Mouse (Mus musculus) midbrain, postnatal 0 days (tissue): Measurements from ENCODE around the gene Exph5. TPM values are rescaled to one million over a fixed set of nuclear protein-coding genes. Genes with fewer than 3 reads are reported as not detected.

Experiments used
- ATAC-seq: fragments of 200-750 bp; cut with Nextera tagmentation; 2 replicates; pipeline ENCODE4 v1.8.0; 2017; ENCODE audit warnings: moderate number of reproducible peaks, mild to moderate bottlenecking, moderate TSS enrichment, moderate library complexity; ENCODE audit not compliant: low FRiP score
- DNase-seq: peaks from one replicate; pipeline ENCODE4 v3.0.0-alpha.2; 2015; ENCODE audit warnings: low spot score
- H3K27ac ChIP-seq: fragments of 300-500 bp; sonication (generic); 2 replicates; pipeline ENCODE4 v1.5.1; 2014; ENCODE audit warnings: low read depth, mild to moderate bottlenecking, low read length, mixed read lengths
- H3K27me3 ChIP-seq: fragments of 300-500 bp; sonication (generic); 2 replicates; pipeline ENCODE4 v1.6.1; 2014; ENCODE audit warnings: low read length, control low read depth, mixed read lengths; ENCODE audit not compliant: insufficient read depth
- H3K36me3 ChIP-seq: fragments of 300-500 bp; sonication (generic); 2 replicates; pipeline ENCODE4 v1.6.1; 2014; ENCODE audit warnings: low read length, control low read depth, mixed read lengths; ENCODE audit not compliant: insufficient read depth
- H3K4me1 ChIP-seq: fragments of 300-500 bp; sonication (generic); 2 replicates; pipeline ENCODE4 v1.6.1; 2014; ENCODE audit warnings: mild to moderate bottlenecking, control low read depth, antibody characterized with exemption, low read length, mixed read lengths; ENCODE audit not compliant: insufficient read depth
- H3K4me2 ChIP-seq: fragments of 300-500 bp; sonication (generic); 2 replicates; pipeline ENCODE4 v1.6.1; 2014; ENCODE audit warnings: low read depth, mild to moderate bottlenecking, low read length, mixed read lengths; ENCODE audit not compliant: poor library complexity, severe bottlenecking
- H3K4me3 ChIP-seq: fragments of 300-500 bp; sonication (generic); 2 replicates; pipeline ENCODE4 v1.5.1; 2014; ENCODE audit warnings: low read depth, mild to moderate bottlenecking, low read length, moderate library complexity
- H3K9ac ChIP-seq: fragments of 300-500 bp; sonication (generic); replicated peaks from 2 replicates; pipeline ENCODE4 v1.6.1; 2014; ENCODE audit warnings: mild to moderate bottlenecking, low read length, moderate library complexity, mixed read lengths; ENCODE audit not compliant: poor library complexity, severe bottlenecking
- H3K9me3 ChIP-seq: fragments of 300-500 bp; sonication (generic); 2 replicates; pipeline ENCODE4 v1.6.1; 2016; ENCODE audit warnings: low read length, control low read depth
- CTCF ChIP-seq: IDR thresholded peaks from 2 replicates; pipeline ENCODE4 v1.5.1; 2016; ENCODE audit warnings: antibody characterized with exemption, mild to moderate bottlenecking
- WGBS: fragments of 180-500 bp; shearing (Covaris S2); extraction: QIAGEN DNeasy Blood & Tissue Kit; methylation state at CpG from one replicate; pipeline ENCODE4 v1.1.7; 2014; 5-methylcytosine and 5-hydroxymethylcytosine counted together
- polyA plus RNA-seq: library from polyadenylated mRNA; unstranded; fragments of >200 nt; fragmentation: Nextera tagmentation; extraction: Ambion mirVana; gene quantifications from 2 replicates; pipeline ENCODE4 v1.2.1, GENCODE M21; 2015
- total RNA-seq: library from RNA; depleted of rRNA; stranded (reverse); fragments of >200 nt; gene quantifications from 2 replicates; pipeline ENCODE4 v1.2.3, GENCODE M21; 2014

Exph5 gene
- total and polyA plus RNA-seq, 2 experiments from 2014 or later, result 0.16 to 1.3 TPM

- 87% methylated on average over 3 of the region's 3 CpGs for WGBS
- no peaks in the 10 kb centered on the region for H3K36me3 ChIP-seq
These were observed 76.7 kb downstream of the Exph5 start for GRCm38 (mm10) chr9:53378171-53378570.

GRCm38 (mm10) chr9:53380595-53380994 is 79.1 kb downstream of the Exph5 start:
- Histone ChIP-seq H3K27ac (no peak overlapping the region), H3K9ac (no peak overlapping the region), H3K4me1 (no peaks in the 10 kb centered on the region), H3K4me2 (no peak overlapping the region), H3K4me3 (no peak overlapping the region), H3K36me3 (no peaks in the 10 kb centered on the region), H3K27me3 (no peaks in the 10 kb centered on the region), H3K9me3 (no peaks in the 10 kb centered on the region)
- no peak for TF ChIP-seq CTCF
- no peak for ATAC-seq
- no peak for DNase-seq
- 88% methylated on average over 2 of the region's 2 CpGs for WGBS

More at GRCm38 (mm10) chr9:53378171-53378570, 76.7 kb downstream of the Exph5 start:
- no peak for TF ChIP-seq CTCF
- Histone ChIP-seq H3K4me1 (no peaks in the 10 kb centered on the region), H3K27ac (no peak overlapping the region), H3K9me3 (no peaks in the 10 kb centered on the region), H3K4me3 (no peak overlapping the region), H3K27me3 (no peaks in the 10 kb centered on the region), H3K4me2 (no peak overlapping the region), H3K9ac (no peak overlapping the region)
- no peak for DNase-seq
- no peak for ATAC-seq

- Histone ChIP-seq H3K4me2 (no peak overlapping the region), H3K4me3 (no peak overlapping the region), H3K36me3 (no peaks in the 10 kb centered on the region), H3K9ac (no peak overlapping the region), H3K27me3 (no peaks in the 10 kb centered on the region), H3K9me3 (no peaks in the 10 kb centered on the region), H3K27ac (no peak overlapping the region), H3K4me1 (no peaks in the 10 kb centered on the region)
- no peak for ATAC-seq
- 82% methylated on average over 5 of the region's 5 CpGs for WGBS
- TF ChIP-seq CTCF, result no peak
- DNase-seq, result no peak
These were observed 79.7 kb downstream of the Exph5 start for GRCm38 (mm10) chr9:53381113-53381615.

- no peaks in the 10 kb centered on the region for H3K9me3 ChIP-seq
- H3K27ac ChIP-seq, result peak within 1 kb of the TSS; percentile 84
- no peaks in the 10 kb centered on the region for H3K36me3 ChIP-seq
- peak within 1 kb of the TSS; percentile 96 for H3K4me2 ChIP-seq
- ATAC-seq (peak; percentile 95), DNase-seq (peak; percentile 92)
- TF ChIP-seq CTCF, result peak; percentile 57
- H3K27me3 ChIP-seq, result no peaks in the 10 kb centered on the region
- peak within 1 kb of the TSS; percentile 76 for H3K9ac ChIP-seq
- H3K4me3 ChIP-seq, result peak within 1 kb of the TSS; percentile 51
- WGBS, result under 1% methylated on average over 69 of the region's 75 CpGs
- no peaks in the 10 kb centered on the region for H3K4me1 ChIP-seq
These were observed 82.7 kb downstream of the Exph5 start, which contains the start of gene Kdelc2 for GRCm38 (mm10) chr9:53383951-53384866. TSS of gene Kdelc2 (plus strand) at chr9:53384025.

GRCm38 (mm10) chr9:53384873-53385272 is 83.4 kb downstream of the Exph5 start:
- Histone ChIP-seq H3K27me3 (no peaks in the 10 kb centered on the region), H3K9ac (peak overlapping the region; percentile 76), H3K4me3 (peak overlapping the region; percentile 51), H3K36me3 (no peaks in the 10 kb centered on the region), H3K27ac (peak overlapping the region; percentile 84), H3K4me2 (peak overlapping the region; percentile 96), H3K9me3 (no peaks in the 10 kb centered on the region), H3K4me1 (no peaks in the 10 kb centered on the region)
- 3% methylated on average over 8 of the region's 8 CpGs for WGBS
- no peak for TF ChIP-seq CTCF
- DNase-seq, result no peak
- peak; percentile 57; the same call in 1 of the 2 replicates for ATAC-seq

GRCm38 (mm10) chr9:53387431-53387830 is 86.0 kb downstream of the Exph5 start:
- no peak for ATAC-seq
- H3K27me3 ChIP-seq, result no peaks in the 10 kb centered on the region
- H3K9me3 ChIP-seq, result no peaks in the 10 kb centered on the region
- H3K27ac ChIP-seq, result no peak overlapping the region
- no peak for TF ChIP-seq CTCF
- no peak for DNase-seq
- H3K36me3 ChIP-seq, result no peaks in the 10 kb centered on the region
- no peak overlapping the region for H3K4me2 ChIP-seq
- 74% methylated on average over 2 of the region's 2 CpGs for WGBS
- H3K4me3 ChIP-seq, result no peak overlapping the region
- H3K4me1 ChIP-seq, result no peaks in the 10 kb centered on the region
- H3K9ac ChIP-seq, result no peak overlapping the region
